Mouse (Mus musculus) heart, postnatal 0 days (tissue): ENCODE results near the gene Tsks. TPM values are rescaled to one million over a fixed set of nuclear protein-coding genes. Genes with fewer than 3 reads are reported as not detected.

ENCODE experiments used
- ATAC-seq: fragments of 200-750 bp; cut with Nextera tagmentation; 2 replicates; pipeline ENCODE4 v1.8.0; 2017; ENCODE audit warnings: low read depth, moderate number of reproducible peaks, moderate library complexity; ENCODE audit not compliant: insufficient read depth
- DNase-seq: peaks from one replicate; pipeline ENCODE4 v3.0.0-alpha.2; 2016; ENCODE audit warnings: low spot score
- H3K27ac ChIP-seq: fragments of 300-500 bp; sonication (generic); 2 replicates; pipeline ENCODE4 v1.5.1; 2014; ENCODE audit warnings: low read depth, mild to moderate bottlenecking
- H3K27me3 ChIP-seq: fragments of 300-500 bp; sonication (generic); 2 replicates; pipeline ENCODE4 v1.6.1; 2014; ENCODE audit warnings: low read length, mixed read lengths; ENCODE audit not compliant: control insufficient read depth, insufficient read depth
- H3K36me3 ChIP-seq: fragments of 300-500 bp; sonication (generic); replicated peaks from 2 replicates; pipeline ENCODE4 v1.6.1; 2014; ENCODE audit warnings: low read length, mixed read lengths; ENCODE audit not compliant: control insufficient read depth, insufficient read depth
- H3K4me1 ChIP-seq: fragments of 300-500 bp; sonication (generic); 2 replicates; pipeline ENCODE4 v1.6.1; 2014; ENCODE audit warnings: antibody characterized with exemption; ENCODE audit not compliant: control insufficient read depth, insufficient read depth
- H3K4me2 ChIP-seq: fragments of 300-500 bp; sonication (generic); 2 replicates; pipeline ENCODE4 v1.6.1; 2014; ENCODE audit warnings: low read depth, mild to moderate bottlenecking, low read length, moderate library complexity
- H3K4me3 ChIP-seq: fragments of 300-500 bp; sonication (generic); 2 replicates; pipeline ENCODE4 v1.5.1; 2014; ENCODE audit warnings: low read depth, low read length
- H3K9ac ChIP-seq: fragments of 300-500 bp; sonication (generic); replicated peaks from 2 replicates; pipeline ENCODE4 v1.6.1; 2014; ENCODE audit warnings: low read depth, low read length, mixed read lengths
- H3K9me3 ChIP-seq: fragments of 300-500 bp; sonication (generic); replicated peaks from 2 replicates; pipeline ENCODE4 v1.6.1; 2016; ENCODE audit warnings: low read length; ENCODE audit not compliant: control insufficient read depth
- CTCF ChIP-seq: IDR thresholded peaks from 2 replicates; pipeline ENCODE4 v1.5.1; 2016; ENCODE audit warnings: antibody characterized with exemption, control low read depth, low read depth
- EP300 ChIP-seq: IDR thresholded peaks from 2 replicates; pipeline ENCODE4 v1.6.1; 2016; ENCODE audit warnings: antibody characterized with exemption, low read depth
- WGBS: fragments of 180-500 bp; shearing (Covaris S2); extraction: QIAGEN DNeasy Blood & Tissue Kit; methylation state at CpG from one replicate; pipeline ENCODE4 v1.1.7; 2014; 5-methylcytosine and 5-hydroxymethylcytosine counted together
- polyA plus RNA-seq: library from polyadenylated mRNA; unstranded; fragments of >200 nt; fragmentation: Nextera tagmentation; extraction: Ambion mirVana; gene quantifications from 2 replicates; pipeline ENCODE4 v1.2.1, GENCODE M21; 2015
- total RNA-seq: library from RNA; depleted of rRNA; stranded (reverse); fragments of >200 nt; gene quantifications from 2 replicates; pipeline ENCODE4 v1.2.3, GENCODE M21; 2014; ENCODE audit warnings: low replicate concordance; rRNA removed

The Tsks gene
- not detected in 2 replicates for total RNA-seq
- 0.16 and 0.27 TPM in 2 replicates for polyA plus RNA-seq

DNA sequence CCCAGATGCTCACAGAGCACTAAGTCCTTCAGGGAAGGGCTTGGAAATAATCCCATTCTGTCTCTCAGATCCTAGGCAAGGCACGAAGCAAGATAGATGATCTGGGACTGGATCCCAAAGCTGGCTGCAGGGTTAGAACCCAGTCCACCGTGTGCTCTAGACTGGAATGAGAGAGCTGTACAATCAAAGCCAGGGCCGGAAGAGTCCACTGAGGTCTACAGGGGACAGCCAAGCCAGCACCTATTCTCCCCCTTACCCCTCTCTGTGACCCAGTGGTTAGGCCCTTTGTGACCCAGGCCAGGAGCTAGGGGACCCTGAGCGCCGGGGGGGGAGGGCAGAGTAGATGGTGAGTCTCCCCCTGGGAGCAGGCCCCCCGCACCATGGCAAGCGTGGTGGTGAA lies at the start of gene Tsks:
TSS of gene Tsks (plus strand) at position 301 of the 400 bp plus-strand sequence.
- DNase-seq (no peak), ATAC-seq (no peak)
- H3K9me3 ChIP-seq: no peaks in the 10 kb centered on the region
- H3K27ac ChIP-seq: no peak within 1 kb of the TSS
- H3K4me3 ChIP-seq: no peak within 1 kb of the TSS
- 71% methylated on average over 7 of the region's 7 CpGs for WGBS
- no peaks in the 10 kb centered on the region for H3K27me3 ChIP-seq
- TF ChIP-seq EP300: no peak
- no peak for TF ChIP-seq CTCF
- H3K4me1 ChIP-seq: no peaks in the 10 kb centered on the region
- H3K4me2 ChIP-seq: no peak within 1 kb of the TSS
- H3K36me3 ChIP-seq: no peaks in the 10 kb centered on the region
- no peak within 1 kb of the TSS for H3K9ac ChIP-seq

DNA sequence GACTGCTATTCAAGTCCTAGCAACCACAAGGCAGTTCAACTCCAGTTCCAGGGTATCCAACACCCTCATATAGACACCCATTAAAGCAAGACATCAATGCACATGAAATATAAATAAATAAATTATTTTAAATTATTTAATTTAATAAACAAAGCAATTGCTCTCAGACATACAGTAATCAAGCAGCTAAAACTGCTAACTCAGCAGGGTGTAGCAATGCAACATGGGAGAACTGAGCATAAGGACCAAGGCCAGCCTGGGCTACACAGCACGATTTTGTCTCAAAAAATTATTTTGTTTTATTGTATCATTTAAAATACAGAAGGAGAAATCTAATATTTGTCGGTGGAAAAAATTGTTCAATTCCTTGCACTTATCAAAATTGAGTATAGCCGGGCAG lies 48.8 kb upstream of the Tsks start:
- Histone ChIP-seq H3K27me3 (no peaks in the 10 kb centered on the region), H3K4me2 (no peak overlapping the region), H3K4me1 (peaks cover 39% of the 10 kb centered on the region), H3K36me3 (no peaks in the 10 kb centered on the region; the same call in 1 of the 2 replicates), H3K9me3 (no peaks in the 10 kb centered on the region), H3K27ac (no peak overlapping the region), H3K9ac (no peak overlapping the region), H3K4me3 (no peak overlapping the region)
- no peak for DNase-seq
- TF ChIP-seq CTCF (no peak), EP300 (no peak)
- 83% methylated on average over 3 of the region's 3 CpGs for WGBS
- ATAC-seq: no peak

DNA sequence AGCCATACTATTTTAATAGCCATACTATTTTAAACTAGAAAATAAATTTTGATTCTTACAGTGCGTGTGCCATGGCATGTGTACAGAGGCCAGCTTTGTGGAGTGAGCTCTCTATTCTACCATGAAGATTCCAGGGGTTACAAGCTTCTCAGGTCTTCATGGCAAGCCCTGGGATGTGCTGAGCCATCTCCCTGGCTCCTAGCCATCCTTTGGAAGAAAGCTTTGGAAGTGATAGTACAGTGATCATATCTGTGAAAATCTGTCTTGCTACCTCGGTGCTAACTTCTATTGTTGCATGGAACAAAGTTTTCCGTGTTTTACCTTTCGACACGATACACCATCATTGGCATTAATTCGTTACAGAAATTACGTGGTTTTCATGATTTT lies 47.8 kb upstream of the Tsks start:
- DNase-seq: no peak
- no peak overlapping the region for H3K9ac ChIP-seq
- TF ChIP-seq EP300 (no peak), CTCF (no peak)
- H3K36me3 ChIP-seq: peaks cover 9% of the 10 kb centered on the region
- peak overlapping the region; percentile 82 for H3K4me2 ChIP-seq
- H3K27me3 ChIP-seq: no peaks in the 10 kb centered on the region
- ATAC-seq: no peak
- no peak overlapping the region for H3K27ac ChIP-seq
- peaks cover 33% of the 10 kb centered on the region for H3K4me1 ChIP-seq
- 72% methylated on average over 7 of the region's 7 CpGs for WGBS
- H3K9me3 ChIP-seq: no peaks in the 10 kb centered on the region
- peak overlapping the region; percentile 69; the same call in 1 of the 2 replicates for H3K4me3 ChIP-seq

DNA sequence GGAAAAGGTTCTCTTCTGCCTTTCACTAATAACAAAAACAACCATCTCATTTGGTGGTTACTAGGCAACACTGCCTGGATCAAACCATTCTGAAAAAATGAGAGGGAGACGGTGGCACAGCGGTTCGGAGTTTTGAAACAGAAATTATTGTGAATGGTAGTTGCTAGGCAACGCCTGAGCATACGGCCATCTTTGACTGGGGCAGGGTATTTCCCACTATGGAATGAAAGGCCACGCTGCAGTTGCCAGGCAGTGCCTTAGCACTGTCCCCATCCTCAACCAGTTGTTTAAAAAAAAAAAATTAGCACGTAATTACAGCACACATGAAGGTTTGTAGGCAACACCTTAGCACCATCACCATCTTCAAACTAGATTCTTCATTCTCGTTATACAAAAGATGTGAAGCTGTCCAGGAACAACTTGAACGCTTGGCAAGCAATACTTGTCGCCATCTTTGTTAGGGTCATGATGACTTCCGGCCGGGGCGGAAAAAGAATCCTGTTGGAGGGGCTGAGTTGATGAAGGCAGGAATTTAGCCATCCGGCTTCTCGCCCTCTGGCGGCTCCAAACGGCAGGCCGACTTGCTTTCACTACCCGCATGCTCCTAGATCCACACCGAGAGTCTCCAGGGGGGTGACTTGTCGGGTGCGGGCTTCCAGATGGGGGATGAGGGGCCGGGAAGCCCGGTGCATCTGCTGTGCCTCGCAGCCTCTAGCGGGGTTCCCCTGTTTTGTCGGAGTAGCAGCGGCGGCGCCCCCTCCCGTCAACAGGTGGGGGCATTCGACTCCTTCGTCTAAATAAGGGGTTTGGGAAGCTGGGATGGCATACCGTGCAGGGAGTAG lies 47.2 kb upstream of the Tsks start, which contains the start of gene Fuz:
TSS of gene Fuz (plus strand) at position 487 of the 842 bp plus-strand sequence.
- Histone ChIP-seq H3K4me1 (peaks cover 28% of the 10 kb centered on the region), H3K27me3 (no peaks in the 10 kb centered on the region), H3K4me2 (peak within 1 kb of the TSS; percentile 82), H3K4me3 (peak within 1 kb of the TSS; percentile 69), H3K9ac (peak within 1 kb of the TSS; percentile 62), H3K27ac (peak within 1 kb of the TSS; percentile 78), H3K36me3 (peaks cover 15% of the 10 kb centered on the region), H3K9me3 (no peaks in the 10 kb centered on the region)
- ATAC-seq: peak; percentile 63
- DNase-seq: peak; percentile 96
- 2% methylated on average over 34 of the region's 34 CpGs for WGBS
- TF ChIP-seq CTCF: peak; percentile 59
- TF ChIP-seq EP300: peak; percentile 69

DNA sequence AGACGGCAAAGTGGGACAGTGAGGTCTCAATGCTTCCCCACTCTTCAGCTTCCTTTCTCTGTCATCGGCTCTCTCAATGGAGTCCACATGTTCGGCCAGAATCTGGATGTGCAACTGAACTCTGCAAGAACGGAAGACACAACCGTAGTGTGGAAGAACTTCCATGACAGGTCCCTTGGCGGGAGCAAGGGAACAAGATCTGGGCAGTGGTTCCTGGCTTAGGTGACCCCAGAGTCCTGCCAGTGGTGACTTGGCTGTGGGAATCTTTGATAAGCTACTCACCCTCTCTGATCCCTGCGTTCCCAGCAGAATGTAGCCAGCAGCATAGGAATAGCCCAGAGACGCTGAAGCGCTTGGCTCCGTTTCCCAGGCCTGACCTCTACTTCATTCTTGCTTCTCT lies 46.5 kb upstream of the Tsks start:
- DNase-seq: no peak
- TF ChIP-seq CTCF (no peak), EP300 (no peak)

More for the DNA sequence above, 46.5 kb upstream of the Tsks start:
- H3K4me1 ChIP-seq: peaks cover 21% of the 10 kb centered on the region
- ATAC-seq: no peak
- peaks cover 16% of the 10 kb centered on the region for H3K36me3 ChIP-seq
- H3K9me3 ChIP-seq: no peaks in the 10 kb centered on the region
- no peaks in the 10 kb centered on the region for H3K27me3 ChIP-seq
- H3K27ac ChIP-seq: peak overlapping the region; percentile 78
- H3K4me3 ChIP-seq: peak overlapping the region; percentile 69
- peak overlapping the region; percentile 62 for H3K9ac ChIP-seq
- WGBS: 22% methylated on average over 10 of the region's 10 CpGs
- H3K4me2 ChIP-seq: peak overlapping the region; percentile 82
